Mouse (Mus musculus): ENCODE measurements around the gene B4galt5.

The B4galt5 gene

GRCm38 (mm10) chr2:167348376-167349282, at the start of gene B4galt5:
Gene B4galt5 (minus strand): TSS chr2:167349183.
- ChIA-PET POLR2A (interaction anchor here in 3 of 4 experiments (0.6 to 3.9 kb wide), 48 partner anchors 8 to 1206 kb away, joined by 3 to 23 read pairs (median 4); partner anchors contain the start of genes Slc9a8 (in 2 of the 3), Snai1 (in 2 of the 3) and Znfx1 (in 1 of the 3)), CTCF (interaction anchor here in 2 of 4 experiments (0.6 to 1.5 kb wide), 13 partner anchors 27 to 859 kb away, joined by 3 to 7 read pairs (median 4); partner anchors contain the start of gene Adnp (in 1 of the 2))

GRCm38 (mm10) chr2:167396420-167396819, 47.4 kb upstream of the B4galt5 start:
- CTCF ChIA-PET: interaction anchor here in 2 of 4 experiments (0.6 to 1.0 kb wide), 3 partner anchors 61 to 587 kb away, joined by 3 to 4 read pairs (median 4); no protein-coding TSS in a partner anchor
- POLR2A ChIA-PET: interaction anchor here in 3 of 4 experiments (0.6 to 2.7 kb wide), 11 partner anchors 11 to 265 kb away, joined by 3 to 12 read pairs (median 4); partner anchors contain the start of genes Gm20431 (in 1 of the 3) and Slc9a8 (in 1 of the 3)

GRCm38 (mm10) chr2:167394426-167394825, 45.4 kb upstream of the B4galt5 start:
- POLR2A ChIA-PET: interaction anchor here in 3 of 4 experiments (0.5 to 2.2 kb wide), 11 partner anchors 9 to 267 kb away, joined by 3 to 10 read pairs (median 3); partner anchors contain the start of gene Gm20431 (in 1 of the 3)
- CTCF ChIA-PET: no interaction called here

- ChIA-PET CTCF (interaction anchor here in 1 of 4 experiments (0.9 kb wide), 1 partner anchor 93 kb away, joined by 3 read pairs; no protein-coding TSS in a partner anchor), POLR2A (interaction anchor here in 3 of 4 experiments (0.6 to 3.8 kb wide), 9 partner anchors 9 to 36 kb away, joined by 3 to 14 read pairs (median 4); no protein-coding TSS in a partner anchor)
These were observed 38.0 kb upstream of the B4galt5 start for GRCm38 (mm10) chr2:167386998-167387397.

- CTCF ChIA-PET: interaction anchor here in 1 of 4 experiments (0.9 kb wide), 1 partner anchor 92 kb away, joined by 3 read pairs; no protein-coding TSS in a partner anchor
- POLR2A ChIA-PET: interaction anchor here in 3 of 4 experiments (0.6 to 3.8 kb wide), 12 partner anchors 9 to 1533 kb away, joined by 3 to 14 read pairs (median 3); partner anchors contain the start of gene Slc9a8 (in 1 of the 3)
These were observed 37.5 kb upstream of the B4galt5 start for GRCm38 (mm10) chr2:167386456-167386855.

GRCm38 (mm10) chr2:167383666-167384083, 34.7 kb upstream of the B4galt5 start:
- ChIA-PET CTCF (interaction anchor here in 2 of 4 experiments (0.6 to 1.6 kb wide), 2 partner anchors 34 to 1359 kb away, joined by 4 to 6 read pairs; partner anchors contain the start of gene Atp9a (in 1 of the 2)), POLR2A (interaction anchor here in 3 of 4 experiments (0.6 to 10.0 kb wide), 26 partner anchors 8 to 1011 kb away, joined by 3 to 95 read pairs (median 4); partner anchors contain the start of gene Slc9a8 (in 2 of the 3))

- POLR2A ChIA-PET: interaction anchor here in 2 of 4 experiments (0.8 to 10.0 kb wide), 11 partner anchors 9 to 69 kb away, joined by 3 to 95 read pairs (median 4); partner anchors contain the start of gene Slc9a8 (in 1 of the 2)
- CTCF ChIA-PET: no interaction called here
These were observed 33.4 kb upstream of the B4galt5 start for GRCm38 (mm10) chr2:167382389-167382788.

- POLR2A ChIA-PET: interaction anchor here in 2 of 4 experiments (0.6 to 10.0 kb wide), 7 partner anchors 11 to 294 kb away, joined by 3 to 95 read pairs (median 4); partner anchors contain the start of gene Slc9a8 (in 1 of the 2)
- CTCF ChIA-PET: no interaction called here
These were observed 32.6 kb upstream of the B4galt5 start for GRCm38 (mm10) chr2:167381596-167381995.

GRCm38 (mm10) chr2:167380615-167381285, 31.8 kb upstream of the B4galt5 start:
- POLR2A ChIA-PET: interaction anchor here in 2 of 4 experiments (0.6 to 10.0 kb wide), 21 partner anchors 8 to 294 kb away, joined by 3 to 95 read pairs (median 5); partner anchors contain the start of genes B4galt5 (in 1 of the 2) and Slc9a8 (in 1 of the 2)
- CTCF ChIA-PET: interaction anchor here in 2 of 4 experiments (0.5 to 1.2 kb wide), 3 partner anchors 37 to 232 kb away, joined by 3 to 6 read pairs (median 4); no protein-coding TSS in a partner anchor

- ChIA-PET POLR2A (interaction anchor here in 3 of 4 experiments (0.6 to 10.0 kb wide), 40 partner anchors 9 to 316 kb away, joined by 3 to 95 read pairs (median 4); partner anchors contain the start of genes B4galt5 (in 1 of the 3), Slc9a8 (in 1 of the 3) and Znfx1 (in 1 of the 3)), CTCF (interaction anchor here in 2 of 4 experiments (0.6 to 1.5 kb wide), 7 partner anchors 13 to 1320 kb away, joined by 3 to 6 read pairs (median 4); no protein-coding TSS in a partner anchor)
These were observed 30.0 kb upstream of the B4galt5 start for GRCm38 (mm10) chr2:167378972-167379371.

- ChIA-PET POLR2A (interaction anchor here in 3 of 4 experiments (0.6 to 10.0 kb wide), 11 partner anchors 9 to 75 kb away, joined by 4 to 95 read pairs (median 6); partner anchors contain the start of gene Slc9a8 (in 1 of the 3)), CTCF (interaction anchor here in 1 of 4 experiments (0.5 kb wide), 1 partner anchor 75 kb away, joined by 3 read pairs; no protein-coding TSS in a partner anchor)
These were observed 28.7 kb upstream of the B4galt5 start for GRCm38 (mm10) chr2:167377697-167378096.

GRCm38 (mm10) chr2:167376160-167376564, 27.2 kb upstream of the B4galt5 start:
- CTCF ChIA-PET: interaction anchor here in 1 of 4 experiments (0.6 to 1.5 kb wide), 8 partner anchors 10 to 48 kb away, joined by 3 to 5 read pairs (median 4); partner anchors contain the start of gene B4galt5
- POLR2A ChIA-PET: interaction anchor here (0.5 to 10.0 kb wide), 33 partner anchors 8 to 1574 kb away, joined by 3 to 95 read pairs (median 4); partner anchors contain the start of genes Slc9a8 (in 3 of the 4) and B4galt5 (in 1 of the 4)

GRCm38 (mm10) chr2:167375688-167376087, 26.7 kb upstream of the B4galt5 start:
- CTCF ChIA-PET: interaction anchor here in 3 of 4 experiments (0.6 to 1.5 kb wide), 10 partner anchors 9 to 109 kb away, joined by 3 to 5 read pairs (median 4); partner anchors contain the start of gene B4galt5 (in 1 of the 3)
- POLR2A ChIA-PET: interaction anchor here (0.6 to 10.0 kb wide), 31 partner anchors 7 to 1574 kb away, joined by 3 to 95 read pairs (median 5); partner anchors contain the start of genes Slc9a8 (in 3 of the 4) and B4galt5 (in 1 of the 4)

GRCm38 (mm10) chr2:167375135-167375534, 26.2 kb upstream of the B4galt5 start:
- POLR2A ChIA-PET: interaction anchor here (0.6 to 10.0 kb wide), 11 partner anchors 8 to 92 kb away, joined by 3 to 95 read pairs (median 7); partner anchors contain the start of gene Slc9a8 (in 1 of the 4)
- CTCF ChIA-PET: interaction anchor here in 3 of 4 experiments (0.6 to 1.5 kb wide), 3 partner anchors 26 to 108 kb away, joined by 3 to 5 read pairs (median 4); no protein-coding TSS in a partner anchor

- CTCF ChIA-PET: interaction anchor here in 1 of 4 experiments (0.7 kb wide), 1 partner anchor 288 kb away, joined by 5 read pairs; no protein-coding TSS in a partner anchor
- POLR2A ChIA-PET: interaction anchor here in 2 of 4 experiments (2.5 to 10.0 kb wide), 3 partner anchors 9 to 49 kb away, joined by 10 to 95 read pairs (median 21); partner anchors contain the start of gene Slc9a8 (in 1 of the 2)
These were observed 25.3 kb upstream of the B4galt5 start for GRCm38 (mm10) chr2:167374191-167374805.

GRCm38 (mm10) chr2:167373266-167373665, 24.3 kb upstream of the B4galt5 start:
- ChIA-PET POLR2A (interaction anchor here in 3 of 4 experiments (0.6 to 2.5 kb wide), 6 partner anchors 9 to 51 kb away, joined by 3 to 10 read pairs (median 4); no protein-coding TSS in a partner anchor), CTCF (no interaction called here)
